Mouse (Mus musculus): ENCODE measurements around the gene Edn2. TPM values are rescaled to one million over a fixed set of nuclear protein-coding genes. Genes with fewer than 3 reads are reported as not detected.

Edn2 gene
- polyA plus RNA-seq, 1 experiment, result not detected

GRCm38 (mm10) chr4:120215915-120216591, 55.0 kb downstream of the Edn2 start:
- TF ChIP-seq GATA1 (IDR thresholded peaks at IDR 0.05; ENCODE audit: low read length), result no peak

- no peak for TF ChIP-seq GATA1 (IDR thresholded peaks at IDR 0.05; ENCODE audit: low read length)
Observed at GRCm38 (mm10) chr4:120216883-120217282, 55.9 kb downstream of the Edn2 start.

Other genes with a start within 250 kb of the Edn2 start
- gene AL607142.1, start 96.2 kb upstream of the Edn2 start, polyA plus RNA-seq (2012), result not detected in 2 replicates
- gene Foxo6, start 126.1 kb downstream of the Edn2 start, polyA plus RNA-seq (2012), result not detected in 2 replicates
- 0.03 TPM in 1 of 2 replicates, not detected in the other for gene Scmh1, start 244.1 kb downstream of the Edn2 start, polyA plus RNA-seq (2012)

All from G1E-ER4 (cell line).